In genomic region chr7:100240601-100241000, GRCm38 (mm10) we compare ENCODE assay signal across 35 mouse cellular contexts. TPM values are rescaled to one million over a fixed set of nuclear protein-coding genes. Genes with fewer than 3 reads are reported as not detected.
"Had no signal": no experiment of that assay in that cellular context is flagged by ENCODE, and none has a peak within 500 bp of the region (broad histone marks: within the 10 kb centered on the region; RNA-seq: fewer than 3 reads in every experiment).

No protein-coding gene starts in this region.

- DNase-seq: heart, adult 18-20 months; heart, adult 2 months; heart, postnatal 10 days; heart, postnatal 14 days; heart, postnatal 36 days; heart, postnatal 4 days; kidney, adult 11 months; kidney, adult 18-20 months; kidney, adult 2 months; kidney, adult 8-10 months; kidney, adult 9 months; kidney, postnatal 10 days; kidney, postnatal 14 days; kidney, postnatal 25 days; kidney, postnatal 36 days; kidney, postnatal 4 days had no signal

- ATAC-seq: hindbrain, embryonic 16.5 days; hindbrain, postnatal 0 days; inflammation-experienced regulatory T-cells, adult 6 months; intestine, embryonic 15.5 days; intestine, embryonic 16.5 days; intestine, postnatal 0 days had no signal

- H3K27ac ChIP-seq: heart, adult 2 months; heart, embryonic 10.5 days; heart, embryonic 13.5 days; heart, embryonic 15.5 days; hindbrain, embryonic 10.5 days; hindbrain, embryonic 12.5 days; hindbrain, embryonic 13.5 days; hindbrain, embryonic 14.5 days; hindbrain, embryonic 15.5 days; hindbrain, postnatal 0 days; intestine, embryonic 15.5 days; kidney, embryonic 15.5 days; kidney, postnatal 0 days; left cerebral cortex, adult 2 months had no signal

- H3K4me3 ChIP-seq: heart, adult 2 months; heart, embryonic 10.5 days; heart, embryonic 12.5 days; heart, embryonic 13.5 days; heart, embryonic 15.5 days; hindbrain, embryonic 10.5 days; hindbrain, embryonic 12.5 days; hindbrain, embryonic 13.5 days; hindbrain, embryonic 15.5 days; intestine, embryonic 15.5 days; kidney, embryonic 15.5 days; left cerebral cortex, adult 2 months had no signal

RNA-seq across cellular contexts. Expression of gene P4ha3, which starts 44.7 kb away (rescaled TPM):
- total RNA-seq: hematopoietic stem cell, adult 5-6 weeks had no signal
